Mouse (Mus musculus) liver, adult 2 months (tissue): ENCODE results near the gene Gpr15. TPM values are rescaled to one million over a fixed set of nuclear protein-coding genes. Genes with fewer than 3 reads are reported as not detected.
A peak's percentile ranks its signal among the peaks of the same experiment; 100 is the strongest.

Experiments
- DNase-seq: peaks from one replicate; pipeline ENCODE4 v3.0.0-alpha.2; 2011; ENCODE audit warnings: low read depth, low spot score; ENCODE audit errors: extremely low read depth
- H3K27ac ChIP-seq: fragments of 200-500 bp; replicated peaks from 2 replicates; pipeline ENCODE4 v1.5.1; 2012; ENCODE audit warnings: low read depth, mild to moderate bottlenecking, control low read depth, inconsistent platforms, low read length; ENCODE audit not compliant: insufficient read depth
- H3K27me3 ChIP-seq: fragments of 200-500 bp; 2 replicates; pipeline ENCODE4 v1.6.1; 2012; ENCODE audit warnings: mild to moderate bottlenecking, moderate library complexity, low read length, inconsistent platforms; ENCODE audit not compliant: control insufficient read depth, insufficient read depth
- H3K36me3 ChIP-seq: fragments of 200-500 bp; 2 replicates; pipeline ENCODE4 v1.6.1; 2012; ENCODE audit warnings: low read length, inconsistent platforms; ENCODE audit not compliant: control insufficient read depth, insufficient read depth
- H3K4me1 ChIP-seq: fragments of 200-500 bp; 2 replicates; pipeline ENCODE4 v1.6.1; 2011; ENCODE audit warnings: low read length; ENCODE audit not compliant: control insufficient read depth, insufficient read depth
- H3K4me3 ChIP-seq: fragments of 200-500 bp; 2 replicates; pipeline ENCODE4 v1.5.1; 2011; ENCODE audit warnings: low read depth, mild to moderate bottlenecking, control low read depth, low read length, moderate library complexity; ENCODE audit not compliant: insufficient read depth
- H3K79me2 ChIP-seq: fragments of 200-500 bp; 2 replicates; pipeline ENCODE4 v1.6.1; 2012; ENCODE audit warnings: inconsistent platforms, mild to moderate bottlenecking, low read length, moderate library complexity; ENCODE audit not compliant: control insufficient read depth, insufficient read depth
- H3K9ac ChIP-seq: fragments of 200-500 bp; 2 replicates; pipeline ENCODE4 v1.6.1; 2012; ENCODE audit warnings: low read depth, mild to moderate bottlenecking, control low read depth, inconsistent platforms, low read length
- CTCF ChIP-seq: fragments of 200-500 bp; IDR thresholded peaks from 2 replicates; pipeline ENCODE4 v1.5.1; 2011; ENCODE audit warnings: low read depth, low read length, control low read depth
- POLR2A ChIP-seq: fragments of 200-500 bp; IDR thresholded peaks from 2 replicates; pipeline ENCODE4 v1.6.1; 2011; ENCODE audit warnings: low read length, control low read depth; ENCODE audit not compliant: insufficient read depth; ENCODE audit errors: extremely low read depth
- WGBS: fragments of 180-500 bp; shearing (Covaris S2); methylation state at CpG from one replicate; pipeline ENCODE4 v1.1.7; 2018; 5-methylcytosine and 5-hydroxymethylcytosine counted together
- polyA plus RNA-seq: library from polyadenylated mRNA; depleted of rRNA; stranded (reverse); fragments of >200 nt; gene quantifications from 2 replicates; pipeline ENCODE4 v1.2.3, GENCODE M21; 2012; rRNA removed
- total RNA-seq: library from RNA; depleted of rRNA; stranded (reverse); fragments of >200 nt; gene quantifications from 2 replicates; pipeline ENCODE4 v1.2.3, GENCODE M21; 2014; rRNA removed

The Gpr15 gene
- total and polyA plus RNA-seq, 2 experiments: 0.10 TPM; not detected in 1

GRCm38 (mm10) chr16:58669917-58670630, 48.8 kb downstream of the Gpr15 start, which contains the start of gene Cpox:
Cpox (plus strand) TSS chr16:58670292.
- DNase-seq: peak; percentile 88
- Histone ChIP-seq H3K4me3 (peak within 1 kb of the TSS; percentile 88), H3K27ac (peak within 1 kb of the TSS; percentile 90), H3K79me2 (peaks cover 10% of the 10 kb centered on the region; the same call in 1 of the 2 replicates), H3K4me1 (peaks cover 10% of the 10 kb centered on the region; the same call in 1 of the 2 replicates), H3K36me3 (peaks cover 21% of the 10 kb centered on the region), H3K9ac (peak within 1 kb of the TSS; percentile 90), H3K27me3 (no peaks in the 10 kb centered on the region)
- 0 out of 2 replicates have a peak, but pooled peaks have one; percentile 10 for TF ChIP-seq CTCF
- peak; percentile 86 for TF ChIP-seq POLR2A
- under 1% methylated on average over 51 of the region's 51 CpGs for WGBS

- Histone ChIP-seq H3K4me3 (0 out of 2 replicates have a peak overlapping the region, but pooled peaks have one; percentile 5), H3K4me1 (peaks cover 10% of the 10 kb centered on the region; the same call in 1 of the 2 replicates)
Observed at GRCm38 (mm10) chr16:58669264-58669663, 49.6 kb downstream of the Gpr15 start.

DNA sequence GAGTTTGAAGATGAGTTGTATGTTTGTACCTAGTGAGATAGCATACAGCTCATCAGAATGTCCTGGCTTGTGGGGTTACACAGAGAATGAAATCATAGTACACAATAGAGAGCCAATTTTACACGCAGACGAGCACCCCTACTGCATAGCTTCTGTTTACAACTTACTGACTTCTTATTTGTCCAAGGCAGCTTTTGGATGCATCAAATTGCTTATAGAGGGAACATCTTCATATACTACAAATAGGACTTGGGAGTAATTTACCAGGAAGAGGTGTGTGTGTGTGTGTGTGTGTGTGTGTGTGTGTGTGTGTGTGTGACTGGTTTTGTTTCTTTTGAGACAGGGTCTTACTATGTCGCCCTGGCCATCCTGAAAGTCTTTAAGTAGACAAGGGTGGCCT, 50.3 kb downstream of the Gpr15 start:
- no peak for TF ChIP-seq CTCF
- H3K79me2 ChIP-seq: peaks cover 10% of the 10 kb centered on the region; the same call in 1 of the 2 replicates
- no peak for DNase-seq
- H3K4me1 ChIP-seq: peaks cover 10% of the 10 kb centered on the region; the same call in 1 of the 2 replicates
- peak overlapping the region; percentile 64 for H3K27ac ChIP-seq
- no peak overlapping the region for H3K4me3 ChIP-seq
- H3K9ac ChIP-seq: no peak overlapping the region
- H3K36me3 ChIP-seq: peaks cover 6% of the 10 kb centered on the region
- no peaks in the 10 kb centered on the region for H3K27me3 ChIP-seq
- 33% methylated on average over 3 of the region's 3 CpGs for WGBS

More at GRCm38 (mm10) chr16:58669264-58669663, 49.6 kb downstream of the Gpr15 start:
- Histone ChIP-seq H3K27me3 (no peaks in the 10 kb centered on the region), H3K27ac (peak overlapping the region; percentile 69), H3K79me2 (peaks cover 10% of the 10 kb centered on the region; the same call in 1 of the 2 replicates), H3K36me3 (peaks cover 13% of the 10 kb centered on the region), H3K9ac (peak overlapping the region; percentile 17)
- DNase-seq: peak; percentile 88
- 7% methylated on average over 5 of the region's 5 CpGs for WGBS
- TF ChIP-seq POLR2A (no peak), CTCF (no peak)

Other genes with a start within 250 kb of the Gpr15 start
- gene St3gal6, start 194.8 kb downstream of the Gpr15 start, total RNA-seq: 3.2 and 4.8 TPM in 2 replicates
- 5.1 and 6.2 TPM in 2 replicates for gene St3gal6, start 194.8 kb downstream of the Gpr15 start, polyA plus RNA-seq
- not detected in 2 replicates for gene Gm813, start 102.1 kb downstream of the Gpr15 start, total RNA-seq
- not detected in 2 replicates for gene Gm813, start 102.1 kb downstream of the Gpr15 start, polyA plus RNA-seq
- gene E330017A01Rik, start 80.3 kb downstream of the Gpr15 start, total RNA-seq: not detected in 2 replicates
- gene E330017A01Rik, start 80.3 kb downstream of the Gpr15 start, polyA plus RNA-seq: not detected in 2 replicates
- 59.9 and 68.1 TPM in 2 replicates for gene Cpox, start 48.8 kb downstream of the Gpr15 start, total RNA-seq
- 65.0 and 75.2 TPM in 2 replicates for gene Cpox, start 48.8 kb downstream of the Gpr15 start, polyA plus RNA-seq
- 8.4 and 9.1 TPM in 2 replicates for gene Cldnd1, start 8.8 kb upstream of the Gpr15 start, total RNA-seq
- 30.5 and 32.3 TPM in 2 replicates for gene Cldnd1, start 8.8 kb upstream of the Gpr15 start, polyA plus RNA-seq
- not detected in 2 replicates for gene Olfr172, start 44.1 kb upstream of the Gpr15 start, total RNA-seq
- not detected in 2 replicates for gene Olfr172, start 44.1 kb upstream of the Gpr15 start, polyA plus RNA-seq
- not detected in 2 replicates for gene Olfr173, start 81.2 kb upstream of the Gpr15 start, total RNA-seq
- not detected in 2 replicates for gene Olfr173, start 81.2 kb upstream of the Gpr15 start, polyA plus RNA-seq
- not detected in 2 replicates for gene Olfr175-ps1, start 107.7 kb upstream of the Gpr15 start, total RNA-seq
- gene Olfr175-ps1, start 107.7 kb upstream of the Gpr15 start, polyA plus RNA-seq: not detected in 2 replicates
- not detected in 2 replicates for gene Olfr177, start 155.7 kb upstream of the Gpr15 start, total RNA-seq
- not detected in 2 replicates for gene Olfr177, start 155.7 kb upstream of the Gpr15 start, polyA plus RNA-seq
- not detected in 2 replicates for gene Olfr178, start 173.0 kb upstream of the Gpr15 start, total RNA-seq
- not detected in 2 replicates for gene Olfr178, start 173.0 kb upstream of the Gpr15 start, polyA plus RNA-seq
- not detected in 2 replicates for gene Olfr181, start 209.7 kb upstream of the Gpr15 start, total RNA-seq
- gene Olfr181, start 209.7 kb upstream of the Gpr15 start, polyA plus RNA-seq: not detected in 2 replicates
- gene Olfr180, start 210.3 kb upstream of the Gpr15 start, total RNA-seq: not detected in 2 replicates
- gene Olfr180, start 210.3 kb upstream of the Gpr15 start, polyA plus RNA-seq: not detected in 2 replicates